Mouse (Mus musculus) midbrain, embryonic 16.5 days (tissue): ENCODE measurements around the gene Sfi1. TPM values are rescaled to one million over a fixed set of nuclear protein-coding genes. Genes with fewer than 3 reads are reported as not detected.

ENCODE experiments used
- ATAC-seq: fragments of 200-750 bp; cut with Nextera tagmentation; 2 replicates; pipeline ENCODE4 v1.8.0; 2017; ENCODE audit warnings: moderate TSS enrichment
- H3K27ac ChIP-seq: fragments of 300-500 bp; sonication (generic); 2 replicates; pipeline ENCODE4 v1.5.1; 2014; ENCODE audit warnings: mild to moderate bottlenecking, low read length, mixed read lengths
- H3K27me3 ChIP-seq: fragments of 300-500 bp; sonication (generic); 2 replicates; pipeline ENCODE4 v1.6.1; 2014; ENCODE audit warnings: low read depth, low read length, mixed read lengths; ENCODE audit not compliant: control insufficient read depth, insufficient read depth
- H3K36me3 ChIP-seq: fragments of 300-500 bp; sonication (generic); 2 replicates; pipeline ENCODE4 v1.6.1; 2014; ENCODE audit warnings: mild to moderate bottlenecking, low read length, moderate library complexity, mixed read lengths; ENCODE audit not compliant: control insufficient read depth, insufficient read depth
- H3K4me1 ChIP-seq: fragments of 300-500 bp; sonication (generic); 2 replicates; pipeline ENCODE4 v1.6.1; 2014; ENCODE audit warnings: mild to moderate bottlenecking, low read length, mixed read lengths; ENCODE audit not compliant: control insufficient read depth, insufficient read depth
- H3K4me2 ChIP-seq: fragments of 300-500 bp; sonication (generic); 2 replicates; pipeline ENCODE4 v1.6.1; 2014; ENCODE audit warnings: mild to moderate bottlenecking, low read length, mixed read lengths
- H3K4me3 ChIP-seq: fragments of 300-500 bp; sonication (generic); 2 replicates; pipeline ENCODE4 v1.5.1; 2014; ENCODE audit warnings: low read depth, mild to moderate bottlenecking, low read length, moderate library complexity, mixed read lengths
- H3K9ac ChIP-seq: fragments of 300-500 bp; sonication (generic); 2 replicates; pipeline ENCODE4 v1.6.1; 2014; ENCODE audit warnings: low read depth, low read length, mixed read lengths
- H3K9me3 ChIP-seq: fragments of 300-500 bp; sonication (generic); replicated peaks from 2 replicates; pipeline ENCODE4 v1.6.1; 2014; ENCODE audit warnings: mild to moderate bottlenecking, low read length, mixed read lengths; ENCODE audit not compliant: control insufficient read depth, poor library complexity, severe bottlenecking
- WGBS: fragments of 180-500 bp; shearing (Covaris S2); extraction: QIAGEN DNeasy Blood & Tissue Kit; methylation state at CpG from one replicate; pipeline ENCODE4 v1.1.7; 2014; 5-methylcytosine and 5-hydroxymethylcytosine counted together
- polyA plus RNA-seq: library from polyadenylated mRNA; unstranded; fragments of >200 nt; fragmentation: Nextera tagmentation; extraction: Ambion mirVana; gene quantifications from 2 replicates; pipeline ENCODE4 v1.2.1, GENCODE M21; 2015

Gene Sfi1
- 19.0 and 19.4 TPM in 2 replicates for polyA plus RNA-seq

GRCm38 (mm10) chr11:3193363-3193762 is at the start of gene Sfi1:
Gene Sfi1 (minus strand): TSS chr11:3193463.
- H3K27ac ChIP-seq: no peak within 1 kb of the TSS
- H3K9ac ChIP-seq: no peak within 1 kb of the TSS
- H3K36me3 ChIP-seq: no peaks in the 10 kb centered on the region
- no peak for ATAC-seq
- no peak within 1 kb of the TSS for H3K4me3 ChIP-seq
- H3K4me2 ChIP-seq: no peak within 1 kb of the TSS
- WGBS: 85% methylated on average over 25 of the region's 25 CpGs
- H3K9me3 ChIP-seq: no peaks in the 10 kb centered on the region
- H3K4me1 ChIP-seq: no peaks in the 10 kb centered on the region
- H3K27me3 ChIP-seq: no peaks in the 10 kb centered on the region

GRCm38 (mm10) chr11:3242395-3242794 is 49.1 kb upstream of the Sfi1 start:
- ATAC-seq: no peak
- Histone ChIP-seq H3K36me3 (peaks cover 52% of the 10 kb centered on the region), H3K9ac (no peak overlapping the region), H3K27me3 (no peaks in the 10 kb centered on the region), H3K4me1 (no peaks in the 10 kb centered on the region), H3K27ac (no peak overlapping the region), H3K4me2 (no peak overlapping the region), H3K9me3 (no peaks in the 10 kb centered on the region), H3K4me3 (no peak overlapping the region)
- 96% methylated on average over 7 of the region's 7 CpGs for WGBS

- H3K9ac ChIP-seq: no peak overlapping the region
- H3K27me3 ChIP-seq: no peaks in the 10 kb centered on the region
- H3K9me3 ChIP-seq: no peaks in the 10 kb centered on the region
- H3K36me3 ChIP-seq: peaks cover 39% of the 10 kb centered on the region
- 77% methylated on average over 5 of the region's 5 CpGs for WGBS
- no peak overlapping the region for H3K27ac ChIP-seq
- H3K4me3 ChIP-seq: no peak overlapping the region
- no peak for ATAC-seq
- H3K4me1 ChIP-seq: no peaks in the 10 kb centered on the region
- no peak overlapping the region for H3K4me2 ChIP-seq
These were observed 42.0 kb upstream of the Sfi1 start for GRCm38 (mm10) chr11:3235277-3235676.

GRCm38 (mm10) chr11:3233704-3234103 is 40.4 kb upstream of the Sfi1 start:
- no peak for ATAC-seq
- Histone ChIP-seq H3K36me3 (peaks cover 43% of the 10 kb centered on the region), H3K9me3 (no peaks in the 10 kb centered on the region), H3K4me3 (no peak overlapping the region), H3K4me2 (no peak overlapping the region), H3K27me3 (no peaks in the 10 kb centered on the region), H3K27ac (no peak overlapping the region), H3K4me1 (no peaks in the 10 kb centered on the region), H3K9ac (no peak overlapping the region)
- WGBS: 89% methylated on average over 4 of the region's 4 CpGs

- Histone ChIP-seq H3K4me2 (no peak overlapping the region), H3K27me3 (no peaks in the 10 kb centered on the region), H3K4me1 (no peaks in the 10 kb centered on the region), H3K36me3 (peaks cover 41% of the 10 kb centered on the region), H3K27ac (no peak overlapping the region), H3K9ac (no peak overlapping the region), H3K4me3 (no peak overlapping the region), H3K9me3 (no peaks in the 10 kb centered on the region)
- WGBS: 90% methylated on average over 3 of the region's 3 CpGs
- ATAC-seq: no peak
These were observed 39.0 kb upstream of the Sfi1 start for GRCm38 (mm10) chr11:3232248-3232647.

- H3K9me3 ChIP-seq: no peaks in the 10 kb centered on the region
- H3K4me3 ChIP-seq: no peak overlapping the region
- H3K36me3 ChIP-seq: peaks cover 31% of the 10 kb centered on the region
- no peaks in the 10 kb centered on the region for H3K27me3 ChIP-seq
- 96% methylated on average over 3 of the region's 3 CpGs for WGBS
- no peak for ATAC-seq
- H3K9ac ChIP-seq: no peak overlapping the region
- no peak overlapping the region for H3K27ac ChIP-seq
- no peaks in the 10 kb centered on the region for H3K4me1 ChIP-seq
- H3K4me2 ChIP-seq: no peak overlapping the region
These were observed 33.9 kb upstream of the Sfi1 start for GRCm38 (mm10) chr11:3227113-3227512.

GRCm38 (mm10) chr11:3223105-3223504 is 29.8 kb upstream of the Sfi1 start:
- no peaks in the 10 kb centered on the region for H3K4me1 ChIP-seq
- peaks cover 36% of the 10 kb centered on the region for H3K36me3 ChIP-seq
- WGBS: 79% methylated on average over 5 of the region's 5 CpGs
- no peak overlapping the region for H3K4me2 ChIP-seq
- no peaks in the 10 kb centered on the region for H3K27me3 ChIP-seq
- no peak overlapping the region for H3K27ac ChIP-seq
- no peaks in the 10 kb centered on the region for H3K9me3 ChIP-seq
- no peak for ATAC-seq
- no peak overlapping the region for H3K4me3 ChIP-seq
- H3K9ac ChIP-seq: no peak overlapping the region

DNA sequence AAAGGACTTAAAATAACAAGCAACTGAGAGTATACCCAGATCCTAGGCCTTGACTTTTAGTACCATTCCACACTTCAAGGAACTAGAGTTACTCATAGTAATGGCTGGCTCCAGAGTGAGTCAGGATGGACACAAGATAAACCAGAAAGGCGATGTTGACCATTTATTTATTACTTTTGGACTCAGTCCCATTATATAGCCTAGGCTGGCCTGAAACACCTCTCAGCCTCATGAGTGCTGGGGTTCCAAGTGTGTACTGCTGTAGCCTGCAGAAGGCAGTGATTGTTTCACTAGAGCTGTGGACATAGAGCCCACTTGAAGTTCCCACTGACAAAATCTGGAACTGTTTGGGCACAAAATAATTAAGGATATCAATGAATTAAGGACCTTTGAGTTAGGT is 19.3 kb upstream of the Sfi1 start:
- peaks cover 17% of the 10 kb centered on the region for H3K36me3 ChIP-seq
- no peak for ATAC-seq
- no peaks in the 10 kb centered on the region for H3K4me1 ChIP-seq
- no peak overlapping the region for H3K4me2 ChIP-seq
- H3K27ac ChIP-seq: no peak overlapping the region
- no peaks in the 10 kb centered on the region for H3K27me3 ChIP-seq
- no peak overlapping the region for H3K4me3 ChIP-seq
- H3K9ac ChIP-seq: no peak overlapping the region
- WGBS: 89% methylated on average over 1 of the region's 1 CpGs
- no peaks in the 10 kb centered on the region for H3K9me3 ChIP-seq

GRCm38 (mm10) chr11:3206783-3207182 is 13.5 kb upstream of the Sfi1 start:
- no peak for ATAC-seq
- H3K36me3 ChIP-seq: peaks cover 2% of the 10 kb centered on the region
- H3K9ac ChIP-seq: no peak overlapping the region
- no peaks in the 10 kb centered on the region for H3K9me3 ChIP-seq
- no peak overlapping the region for H3K4me2 ChIP-seq
- WGBS: 89% methylated on average over 3 of the region's 3 CpGs
- H3K27ac ChIP-seq: no peak overlapping the region
- peaks cover 6% of the 10 kb centered on the region for H3K4me1 ChIP-seq
- H3K27me3 ChIP-seq: no peaks in the 10 kb centered on the region
- no peak overlapping the region for H3K4me3 ChIP-seq

DNA sequence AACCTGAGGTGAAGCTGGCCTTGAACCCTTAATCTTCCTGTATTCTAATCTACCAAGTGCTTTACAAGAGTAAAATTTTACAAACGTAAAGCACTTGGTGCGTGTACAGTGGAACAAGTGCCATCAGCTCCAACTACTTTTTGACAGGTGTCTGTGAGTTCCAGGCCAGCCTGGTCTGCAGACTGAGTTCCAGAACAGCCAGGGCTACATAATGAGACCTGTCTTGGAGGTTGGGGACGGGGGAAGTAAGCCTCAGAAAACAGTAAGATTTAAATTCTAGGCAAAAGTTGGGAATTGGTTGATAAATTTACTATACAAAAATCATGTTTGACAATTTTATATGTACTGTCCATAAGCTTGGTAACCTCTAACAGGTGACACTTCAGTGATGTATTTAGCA is 11.9 kb upstream of the Sfi1 start:
- ATAC-seq: no peak
- Histone ChIP-seq H3K27me3 (no peaks in the 10 kb centered on the region), H3K36me3 (peaks cover 2% of the 10 kb centered on the region), H3K9me3 (no peaks in the 10 kb centered on the region), H3K4me1 (peaks cover 6% of the 10 kb centered on the region), H3K9ac (no peak overlapping the region), H3K4me3 (no peak overlapping the region), H3K4me2 (no peak overlapping the region), H3K27ac (no peak overlapping the region)
- 93% methylated on average over 3 of the region's 3 CpGs for WGBS
